Mouse (Mus musculus) left cerebral cortex, postnatal 25 days (tissue): ENCODE results near the gene Lman2. TPM values are rescaled to one million over a fixed set of nuclear protein-coding genes. Genes with fewer than 3 reads are reported as not detected.

Experiments
- DNase-seq, 2 experiments: peaks; one replicate each; pipeline ENCODE4 v3.0.0; 2022; ENCODE audit warnings: low spot score in 2 of 2, mixed read lengths in 1 of 2
- intact Hi-C: fragments of 180-260 bp; cut with DNase I; formaldehyde crosslinking; loops from one replicate; pipeline ENCODE4 v1.15.1; 2025
- total RNA-seq, 2 experiments: library from RNA; stranded (reverse); gene quantifications; 2 replicates each; pipeline ENCODE4 v1.2.3; 2021

The Lman2 gene
- total RNA-seq, result 10 to 100 TPM; 57.5 to 59.7 TPM

- intact Hi-C loops, result no loop called here
- DNase-seq, result peak; percentile 98 to 100
These were observed at the start of gene Lman2 for GRCm38 (mm10) chr13:55362453-55363060. Gene Lman2, minus strand, starts transcription at chr13:55362783.

DNA sequence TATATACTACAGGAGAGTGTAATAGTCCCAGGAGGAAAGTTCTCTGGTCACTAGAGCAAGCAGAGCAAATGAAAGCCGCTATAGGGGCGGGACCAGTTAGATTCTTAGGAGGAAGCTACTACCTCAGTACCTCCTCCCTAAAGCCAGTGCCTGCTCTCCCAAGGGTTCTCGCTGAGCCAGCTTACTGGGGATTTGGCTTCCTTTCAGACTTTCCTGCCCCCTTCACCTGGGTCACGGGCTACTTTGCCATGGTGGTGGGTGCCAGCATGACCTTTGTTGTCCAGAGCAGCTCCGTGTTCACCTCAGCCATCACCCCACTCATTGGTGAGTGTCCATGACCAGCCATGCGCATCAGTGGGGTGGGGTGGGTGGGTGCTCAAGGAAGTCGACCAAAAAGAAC lies 49.2 kb upstream of the Lman2 start:
- no peak for DNase-seq
- intact Hi-C loops, result no loop called here

- intact Hi-C loops, result loop anchor here (5.0 kb wide), 1 partner anchor 129 kb away; the partner anchor contains the start of gene Ddx41
- no peak for DNase-seq
These were observed 46.0 kb upstream of the Lman2 start for GRCm38 (mm10) chr13:55408546-55409120.

- DNase-seq, result no peak
- intact Hi-C loops, result loop anchor here (5.0 kb wide), 1 partner anchor 130 kb away; the partner anchor contains the start of gene Ddx41
These were observed 44.8 kb upstream of the Lman2 start for GRCm38 (mm10) chr13:55407341-55407740.

DNA sequence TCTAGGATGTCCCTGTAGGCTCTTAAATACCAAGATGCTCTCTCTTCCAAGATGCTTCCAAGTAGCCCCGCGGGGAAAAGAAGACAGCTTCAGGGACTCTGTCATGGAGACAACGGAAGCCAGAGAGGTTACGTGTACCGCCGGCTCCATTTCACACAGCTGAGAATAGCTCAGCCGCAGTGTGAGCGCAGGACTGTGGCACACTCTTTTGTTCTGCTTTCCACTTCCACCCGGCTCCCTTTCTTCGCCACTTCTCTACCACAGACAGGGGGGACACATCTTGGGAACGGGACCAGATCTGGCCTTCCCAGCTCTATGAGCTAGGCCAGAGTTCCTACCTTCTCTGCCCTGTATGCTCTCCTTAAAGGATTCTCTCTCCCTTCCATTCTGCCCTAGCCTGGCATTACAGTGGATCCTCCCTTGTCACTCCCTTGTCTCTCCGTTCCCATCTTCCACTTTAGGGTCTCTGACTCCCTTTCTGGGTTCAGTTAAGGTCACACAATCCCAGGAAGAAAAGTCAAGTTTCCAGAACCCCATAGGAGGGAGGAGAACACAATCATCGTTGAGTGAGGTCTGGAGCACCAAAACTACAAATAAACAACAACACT lies 43.3 kb upstream of the Lman2 start:
- intact Hi-C loops, result loop anchor here (1.0 to 5.0 kb wide), 3 partner anchors 65 to 131 kb away; partner anchors contain the start of gene Ddx41
- peak in 1 of 2 experiments; percentile 33 for DNase-seq

- peak; percentile 75 to 86 for DNase-seq
- intact Hi-C loops, result loop anchor here (1.0 to 5.0 kb wide), 4 partner anchors 66 to 132 kb away; partner anchors contain the start of gene Ddx41
These were observed 42.5 kb upstream of the Lman2 start for GRCm38 (mm10) chr13:55404853-55405782.

- intact Hi-C loops, result loop anchor here (2.0 to 5.0 kb wide), 2 partner anchors 67 to 72 kb away; no protein-coding TSS in a partner anchor
- DNase-seq, result peak; percentile 63 to 91
These were observed 41.6 kb upstream of the Lman2 start for GRCm38 (mm10) chr13:55403935-55404852.

DNA sequence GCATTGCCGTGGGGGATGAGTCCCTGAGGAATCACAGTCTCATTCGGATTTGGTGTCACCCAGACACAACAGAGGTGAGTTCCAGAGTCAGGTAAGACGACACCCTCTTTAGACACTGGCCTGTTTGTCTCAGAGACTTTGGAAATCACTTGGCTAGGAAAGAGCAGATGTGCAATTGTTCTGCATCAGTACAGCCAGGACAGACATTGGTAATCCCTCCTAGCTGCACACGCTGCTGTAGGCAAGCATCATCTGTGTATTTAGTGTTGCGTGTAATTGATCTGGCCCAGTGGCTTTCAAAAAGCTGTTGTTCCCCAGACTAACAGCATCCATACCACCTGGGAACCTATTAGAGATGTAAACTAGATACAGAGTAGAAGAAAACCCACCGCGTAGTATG lies 40.7 kb upstream of the Lman2 start:
- intact Hi-C loops, result loop anchor here (5.0 kb wide), 1 partner anchor 71 kb away; no protein-coding TSS in a partner anchor
- no peak for DNase-seq

DNA sequence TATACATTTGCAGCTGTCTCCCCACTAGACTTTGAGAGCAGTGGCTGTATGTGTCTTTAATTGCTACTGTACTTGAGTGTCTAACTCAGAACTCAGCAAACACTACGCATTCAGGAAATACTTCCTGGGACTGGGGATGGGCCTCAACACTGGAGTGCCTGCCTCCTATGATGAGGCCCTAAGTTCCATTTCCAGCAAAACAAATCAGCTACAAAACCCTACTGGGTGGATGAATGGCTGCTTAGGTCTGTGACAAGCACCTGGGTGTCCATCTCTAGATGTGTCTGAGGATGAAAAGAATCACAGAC lies 37.4 kb upstream of the Lman2 start:
- no peak for DNase-seq
- intact Hi-C loops, result loop anchor here (5.0 kb wide), 1 partner anchor 68 kb away; no protein-coding TSS in a partner anchor

DNA sequence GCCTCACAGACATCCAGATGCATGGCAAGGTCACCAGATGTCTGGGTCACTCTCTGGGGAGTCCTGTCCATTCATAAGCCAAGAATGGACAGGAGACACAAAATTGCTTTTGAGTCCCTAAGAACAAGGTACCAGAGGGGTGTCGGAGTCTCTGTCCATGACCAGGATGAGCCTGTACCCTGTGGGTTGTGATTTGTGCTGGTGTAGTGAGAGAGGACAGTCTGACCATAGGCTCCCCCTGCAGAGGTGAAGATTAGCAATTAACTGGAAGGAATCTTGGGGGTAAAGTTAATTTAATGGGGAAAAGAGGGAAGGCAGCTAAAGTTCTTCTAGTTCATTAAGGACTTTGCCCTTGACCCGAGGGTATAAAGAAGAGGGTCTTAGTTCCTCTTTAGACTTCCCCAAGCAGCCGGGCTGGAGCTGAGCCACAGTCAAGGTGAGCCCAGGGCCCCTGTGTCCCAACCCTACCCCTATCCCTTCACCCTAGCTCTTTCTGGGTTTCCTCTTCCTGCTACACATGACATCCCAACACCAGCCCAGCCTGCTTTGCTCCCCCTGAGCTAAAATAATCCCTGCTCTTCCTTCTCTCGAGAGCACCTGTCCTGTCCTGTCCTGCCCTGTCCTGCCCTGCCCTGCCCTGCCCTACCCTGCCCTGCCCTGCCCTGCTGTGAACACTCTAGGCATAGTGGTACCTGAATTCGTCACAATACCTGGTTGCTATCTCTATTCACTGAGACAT lies 36.9 kb upstream of the Lman2 start:
- intact Hi-C loops, result loop anchor here (5.0 kb wide), 1 partner anchor 67 kb away; no protein-coding TSS in a partner anchor
- DNase-seq, result no peak

GRCm38 (mm10) chr13:55398088-55398487 lies 35.5 kb upstream of the Lman2 start, which contains the start of gene Slc34a1:
Gene Slc34a1, plus strand, starts transcription at chr13:55398187.
- intact Hi-C loops, result no loop called here

DNA sequence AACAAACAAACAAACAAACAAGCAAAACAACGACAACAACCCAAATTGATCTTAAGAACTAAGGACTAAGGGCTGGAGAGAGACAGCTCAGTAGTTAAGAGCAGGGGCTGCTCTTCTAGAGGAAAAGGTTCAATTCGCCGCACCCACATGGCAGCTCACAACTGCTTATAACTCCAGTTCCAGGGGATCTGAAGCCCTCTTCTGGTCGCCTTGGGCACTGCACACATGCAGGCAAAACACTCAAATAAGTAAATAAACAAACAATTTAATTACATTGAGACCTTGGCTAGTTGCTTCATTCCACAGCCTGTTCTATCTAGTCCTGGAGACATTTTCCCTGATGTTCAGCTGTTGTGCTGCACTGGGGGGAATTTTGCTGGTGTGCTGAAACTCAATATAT lies 30.4 kb upstream of the Lman2 start:
- DNase-seq, result no peak
- intact Hi-C loops, result no loop called here

More at GRCm38 (mm10) chr13:55398088-55398487, 35.5 kb upstream of the Lman2 start, which contains the start of gene Slc34a1:
- DNase-seq, result no peak

DNA sequence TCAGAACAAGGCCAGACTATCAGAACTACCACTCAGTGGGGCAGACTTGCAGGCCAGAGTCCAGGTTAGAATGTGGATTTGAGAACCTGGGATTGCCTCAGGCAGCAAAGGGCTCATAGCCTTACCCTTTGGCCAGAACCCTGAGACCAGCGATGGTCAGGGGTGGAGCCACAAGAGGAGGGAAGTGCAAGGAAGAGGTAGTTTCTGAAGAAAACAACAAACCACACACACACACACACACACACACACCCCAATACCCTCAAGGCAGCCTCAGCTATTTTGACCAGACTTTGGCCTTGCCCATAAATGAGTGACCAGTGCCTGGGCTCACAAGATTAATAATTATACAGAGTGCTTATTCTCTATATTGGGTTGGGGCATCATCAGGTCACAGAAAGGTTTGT lies 29.0 kb upstream of the Lman2 start:
- intact Hi-C loops, result no loop called here
- no peak for DNase-seq

- no peak for DNase-seq
- intact Hi-C loops, result no loop called here
These were observed 28.1 kb upstream of the Lman2 start for GRCm38 (mm10) chr13:55390644-55391043.

GRCm38 (mm10) chr13:55381790-55382189 lies 19.2 kb upstream of the Lman2 start:
- intact Hi-C loops, result no loop called here

DNA sequence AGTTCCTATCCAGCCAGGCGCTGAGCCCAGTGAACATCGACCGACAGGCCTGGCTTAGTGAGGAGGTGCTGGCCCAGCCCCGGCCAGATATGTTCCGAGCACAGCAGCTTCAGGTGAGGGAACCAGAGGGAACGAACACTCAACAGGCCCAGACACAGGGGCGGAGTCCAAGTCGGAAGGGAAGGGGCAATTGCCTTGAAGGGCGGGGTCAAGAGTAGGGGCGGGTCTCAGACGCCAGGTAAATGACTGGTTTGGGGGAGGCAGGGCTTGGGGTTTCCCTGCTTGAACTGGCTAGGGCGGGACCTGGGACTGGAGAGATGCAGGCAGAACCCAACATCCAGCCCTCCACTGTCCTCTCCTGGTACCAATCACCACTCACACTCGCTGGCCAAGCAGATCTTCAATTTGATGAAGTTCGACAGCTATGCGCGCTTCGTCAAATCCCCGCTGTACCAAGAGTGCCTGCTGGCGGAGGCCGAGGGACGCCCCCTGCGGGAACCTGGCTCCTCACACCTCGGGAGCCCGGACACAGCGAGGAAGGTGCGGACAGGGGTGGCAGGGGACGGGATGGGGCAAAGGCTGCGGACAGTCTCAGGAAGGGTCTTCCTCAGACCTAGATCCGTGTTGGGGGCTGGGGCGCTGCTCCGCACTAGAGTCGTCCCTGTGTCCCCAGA lies 16.5 kb upstream of the Lman2 start:
- intact Hi-C loops, result no loop called here
- no peak for DNase-seq

More at GRCm38 (mm10) chr13:55381790-55382189, 19.2 kb upstream of the Lman2 start:
- peak; percentile 83 to 96 for DNase-seq

DNA sequence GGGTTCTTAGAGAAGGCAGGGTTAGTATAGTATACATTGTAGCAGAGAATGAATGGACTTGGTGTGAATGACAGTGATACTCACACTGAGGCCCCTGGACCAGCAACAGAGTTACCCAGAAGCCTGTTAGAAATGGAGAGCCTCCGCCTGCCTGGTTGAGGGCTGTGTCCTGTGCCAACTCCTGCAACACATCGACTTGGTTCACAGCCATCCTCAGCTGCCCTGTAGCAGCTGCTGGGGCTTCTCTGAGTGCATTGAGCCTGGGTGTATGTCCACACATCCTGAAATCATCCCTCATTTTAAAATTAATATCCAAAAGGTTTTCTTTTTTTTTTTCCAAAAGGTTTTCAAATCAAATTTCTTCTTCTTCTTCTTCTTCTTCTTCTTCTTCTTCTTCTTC lies 13.3 kb upstream of the Lman2 start:
- intact Hi-C loops, result no loop called here

More for the DNA sequence above, 13.3 kb upstream of the Lman2 start:
- no peak for DNase-seq
